Mouse (Mus musculus): ENCODE data around the gene Mcemp1. TPM values are rescaled to one million over a fixed set of nuclear protein-coding genes. Genes with fewer than 3 reads are reported as not detected.

Mcemp1 gene
- 0.91 and 0.97 TPM in 2 replicates for polyA plus RNA-seq (2016; fragmentation: Nextera tagmentation; extraction: Ambion mirVana)

GRCm38 (mm10) chr8:3665507-3665906, at the start of gene Mcemp1:
TSS of gene Mcemp1 (plus strand) at chr8:3665754.
- H3K4me1 ChIP-seq = no peaks in the 10 kb centered on the region
- ATAC-seq = no peak
- H3K4me3 ChIP-seq = no peak within 1 kb of the TSS
- no peak within 1 kb of the TSS for H3K4me2 ChIP-seq
- peak within 1 kb of the TSS; percentile 7; the same call in 1 of the 2 replicates for H3K27ac ChIP-seq
- no peaks in the 10 kb centered on the region for H3K36me3 ChIP-seq
- no peaks in the 10 kb centered on the region; the same call in 1 of the 2 replicates for H3K27me3 ChIP-seq (replicated peaks)
- 55% methylated on average over 6 of the region's 6 CpGs for whole genome bisulfite sequencing (ENCODE audit: insufficient replicate concordance)
- no peak within 1 kb of the TSS for H3K9ac ChIP-seq
- H3K9me3 ChIP-seq (replicated peaks) = no peaks in the 10 kb centered on the region

GRCm38 (mm10) chr8:3621199-3621970, 44.2 kb upstream of the Mcemp1 start, which contains the start of the genes Xab2 and Pet100:
TSS of gene Xab2 (minus strand) at chr8:3621316.
TSS of gene Pet100 (plus strand) at chr8:3621548.
- Histone ChIP-seq H3K27ac (no peak within 1 kb of the TSS), H3K4me2 (peak within 1 kb of the TSS; percentile 79), H3K27me3 (replicated peaks) (no peaks in the 10 kb centered on the region), H3K9me3 (replicated peaks) (no peaks in the 10 kb centered on the region), H3K4me1 (peaks cover 21% of the 10 kb centered on the region), H3K36me3 (peaks cover 26% of the 10 kb centered on the region), H3K4me3 (peak within 1 kb of the TSS; percentile 80), H3K9ac (peak within 1 kb of the TSS; percentile 77)
- ATAC-seq = peak; percentile 97
- WGBS (ENCODE audit: insufficient replicate concordance) = under 1% methylated on average over 37 of the region's 37 CpGs

GRCm38 (mm10) chr8:3622119-3622518, 43.4 kb upstream of the Mcemp1 start:
- Histone ChIP-seq H3K27ac (no peak overlapping the region), H3K4me1 (peaks cover 21% of the 10 kb centered on the region), H3K9me3 (replicated peaks) (no peaks in the 10 kb centered on the region), H3K36me3 (peaks cover 19% of the 10 kb centered on the region), H3K4me2 (peak overlapping the region; percentile 79), H3K27me3 (replicated peaks) (no peaks in the 10 kb centered on the region), H3K4me3 (peak overlapping the region; percentile 80), H3K9ac (peak overlapping the region; percentile 77)
- no peak for ATAC-seq
- WGBS (ENCODE audit: insufficient replicate concordance) = 51% methylated on average over 8 of the region's 8 CpGs

GRCm38 (mm10) chr8:3625445-3625844, 40.1 kb upstream of the Mcemp1 start, which contains the start of gene Pcp2:
TSS of gene Pcp2 (minus strand) at chr8:3625545.
- H3K4me2 ChIP-seq = no peak within 1 kb of the TSS
- H3K36me3 ChIP-seq = no peaks in the 10 kb centered on the region
- H3K27me3 ChIP-seq (replicated peaks) = 0 out of 2 replicates have a peak, but pooled peaks cover 4% of the 10 kb centered on the region
- no peak within 1 kb of the TSS for H3K4me3 ChIP-seq
- peaks cover 13% of the 10 kb centered on the region for H3K4me1 ChIP-seq
- no peaks in the 10 kb centered on the region for H3K9me3 ChIP-seq (replicated peaks)
- H3K9ac ChIP-seq = no peak within 1 kb of the TSS
- no peak for ATAC-seq
- 72% methylated on average over 1 of the region's 1 CpGs for WGBS (ENCODE audit: insufficient replicate concordance)
- H3K27ac ChIP-seq = no peak within 1 kb of the TSS

- ATAC-seq = no peak
- H3K9ac ChIP-seq = no peak overlapping the region
- WGBS (ENCODE audit: insufficient replicate concordance) = 26% methylated on average over 5 of the region's 5 CpGs
- no peaks in the 10 kb centered on the region for H3K36me3 ChIP-seq
- H3K27me3 ChIP-seq (replicated peaks) = 0 out of 2 replicates have a peak, but pooled peaks cover 4% of the 10 kb centered on the region
- H3K4me2 ChIP-seq = no peak overlapping the region
- H3K4me3 ChIP-seq = no peak overlapping the region
- no peaks in the 10 kb centered on the region for H3K9me3 ChIP-seq (replicated peaks)
- no peak overlapping the region for H3K27ac ChIP-seq
- peaks cover 21% of the 10 kb centered on the region for H3K4me1 ChIP-seq
These were observed 38.6 kb upstream of the Mcemp1 start for GRCm38 (mm10) chr8:3626971-3627370.

GRCm38 (mm10) chr8:3628014-3628413, 37.5 kb upstream of the Mcemp1 start:
- Histone ChIP-seq H3K9ac (no peak overlapping the region), H3K4me2 (no peak overlapping the region), H3K4me3 (no peak overlapping the region), H3K36me3 (peaks cover 2% of the 10 kb centered on the region), H3K9me3 (replicated peaks) (no peaks in the 10 kb centered on the region), H3K4me1 (peaks cover 23% of the 10 kb centered on the region), H3K27ac (no peak overlapping the region), H3K27me3 (replicated peaks) (0 out of 2 replicates have a peak, but pooled peaks cover 4% of the 10 kb centered on the region)
- no peak for ATAC-seq
- WGBS (ENCODE audit: insufficient replicate concordance) = 34% methylated on average over 5 of the region's 5 CpGs

- H3K27me3 ChIP-seq (replicated peaks) = 0 out of 2 replicates have a peak, but pooled peaks cover 4% of the 10 kb centered on the region
- peak within 1 kb of the TSS; percentile 85 for H3K4me2 ChIP-seq
- H3K27ac ChIP-seq = peak within 1 kb of the TSS; percentile 66
- H3K4me3 ChIP-seq = peak within 1 kb of the TSS; percentile 80
- no peaks in the 10 kb centered on the region for H3K9me3 ChIP-seq (replicated peaks)
- 5% methylated on average over 47 of the region's 47 CpGs for WGBS (ENCODE audit: insufficient replicate concordance)
- H3K9ac ChIP-seq = peak within 1 kb of the TSS; percentile 77
- peak; percentile 91 for ATAC-seq
- peaks cover 30% of the 10 kb centered on the region for H3K36me3 ChIP-seq
- peaks cover 23% of the 10 kb centered on the region for H3K4me1 ChIP-seq
These were observed 34.7 kb upstream of the Mcemp1 start, which contains the start of gene Stxbp2 for GRCm38 (mm10) chr8:3630647-3631477. TSS of gene Stxbp2 (plus strand) at chr8:3630955.

- Histone ChIP-seq H3K4me3 (peak overlapping the region; percentile 80), H3K4me2 (peak overlapping the region; percentile 85), H3K9ac (peak overlapping the region; percentile 77), H3K9me3 (replicated peaks) (no peaks in the 10 kb centered on the region), H3K36me3 (peaks cover 36% of the 10 kb centered on the region), H3K27ac (peak overlapping the region; percentile 66), H3K27me3 (replicated peaks) (0 out of 2 replicates have a peak, but pooled peaks cover 4% of the 10 kb centered on the region), H3K4me1 (peaks cover 23% of the 10 kb centered on the region)
- peak; percentile 63 for ATAC-seq
- 2% methylated on average over 8 of the region's 8 CpGs for WGBS (ENCODE audit: insufficient replicate concordance)
These were observed 34.1 kb upstream of the Mcemp1 start for GRCm38 (mm10) chr8:3631478-3631875.

GRCm38 (mm10) chr8:3645804-3646203, 19.8 kb upstream of the Mcemp1 start:
- Histone ChIP-seq H3K27ac (no peak overlapping the region), H3K4me3 (no peak overlapping the region), H3K4me2 (no peak overlapping the region), H3K9me3 (replicated peaks) (no peaks in the 10 kb centered on the region), H3K36me3 (peaks cover 25% of the 10 kb centered on the region), H3K9ac (no peak overlapping the region), H3K27me3 (replicated peaks) (0 out of 2 replicates have a peak, but pooled peaks cover 4% of the 10 kb centered on the region), H3K4me1 (no peaks in the 10 kb centered on the region)
- 12% methylated on average over 5 of the region's 5 CpGs for WGBS (ENCODE audit: insufficient replicate concordance)
- peak; percentile 78 for ATAC-seq

GRCm38 (mm10) chr8:3646824-3647531, 18.6 kb upstream of the Mcemp1 start:
- WGBS (ENCODE audit: insufficient replicate concordance) = 66% methylated on average over 6 of the region's 6 CpGs
- no peak overlapping the region for H3K4me2 ChIP-seq
- no peak overlapping the region for H3K27ac ChIP-seq
- no peak overlapping the region for H3K4me3 ChIP-seq
- H3K9me3 ChIP-seq (replicated peaks) = no peaks in the 10 kb centered on the region
- H3K4me1 ChIP-seq = no peaks in the 10 kb centered on the region
- H3K27me3 ChIP-seq (replicated peaks) = 0 out of 2 replicates have a peak, but pooled peaks cover 6% of the 10 kb centered on the region
- H3K36me3 ChIP-seq = peaks cover 13% of the 10 kb centered on the region
- no peak overlapping the region for H3K9ac ChIP-seq
- no peak for ATAC-seq

GRCm38 (mm10) chr8:3647561-3647960, 18.0 kb upstream of the Mcemp1 start:
- Histone ChIP-seq H3K27me3 (replicated peaks) (peaks cover 11% of the 10 kb centered on the region; the same call in 1 of the 2 replicates), H3K9me3 (replicated peaks) (no peaks in the 10 kb centered on the region), H3K27ac (no peak overlapping the region), H3K4me3 (no peak overlapping the region), H3K36me3 (peaks cover 7% of the 10 kb centered on the region), H3K9ac (no peak overlapping the region), H3K4me1 (no peaks in the 10 kb centered on the region), H3K4me2 (no peak overlapping the region)
- ATAC-seq = no peak
- WGBS (ENCODE audit: insufficient replicate concordance) = 60% methylated on average over 4 of the region's 4 CpGs
